Mouse (Mus musculus): ENCODE results near the gene Lrp1. TPM values are rescaled to one million over a fixed set of nuclear protein-coding genes. Genes with fewer than 3 reads are reported as not detected.
A peak's percentile ranks its signal among the peaks of the same experiment; 100 is the strongest.

Lrp1 gene
- total RNA-seq, 2 experiments from 2014 or later, result 288 to 310 TPM

GRCm38 (mm10) chr10:127604465-127605250, 16.3 kb downstream of the Lrp1 start:
- DNase-seq (ENCODE audit: low spot score in 2 of 2), result no peak
- Histone ChIP-seq H3K27ac (peak overlapping the region; percentile 62; the same call in 1 of the 2 replicates), H3K4me3 (no peak overlapping the region)
- no peak for TF ChIP-seq CTCF (conservative IDR thresholded peaks at IDR 0.05)

GRCm38 (mm10) chr10:127603437-127604371, 17.2 kb downstream of the Lrp1 start:
- H3K27ac ChIP-seq, result peak overlapping the region; percentile 62
- TF ChIP-seq CTCF (conservative IDR thresholded peaks at IDR 0.05), result no peak

GRCm38 (mm10) chr10:127602194-127602593, 18.8 kb downstream of the Lrp1 start:
- H3K4me3 ChIP-seq, result no peak overlapping the region
- no peak for TF ChIP-seq CTCF (conservative IDR thresholded peaks at IDR 0.05)
- 0 out of 2 replicates have a peak overlapping the region, but pooled peaks have one; percentile 1 for H3K27ac ChIP-seq
- no peak for DNase-seq (ENCODE audit: low spot score in 2 of 2)

More at GRCm38 (mm10) chr10:127603437-127604371, 17.2 kb downstream of the Lrp1 start:
- H3K4me3 ChIP-seq, result no peak overlapping the region
- DNase-seq (ENCODE audit: low spot score in 2 of 2), result no peak

- H3K4me3 ChIP-seq, result no peak overlapping the region
- no peak for TF ChIP-seq CTCF (conservative IDR thresholded peaks at IDR 0.05)
- peak overlapping the region; percentile 80 for H3K27ac ChIP-seq
- DNase-seq (ENCODE audit: low spot score in 2 of 2), result no peak
Measured at GRCm38 (mm10) chr10:127599779-127600541, 21.0 kb downstream of the Lrp1 start.

GRCm38 (mm10) chr10:127599252-127599651, 21.7 kb downstream of the Lrp1 start:
- no peak for TF ChIP-seq CTCF (conservative IDR thresholded peaks at IDR 0.05)
- Histone ChIP-seq H3K27ac (peak overlapping the region; percentile 80), H3K4me3 (no peak overlapping the region)
- no peak for DNase-seq (ENCODE audit: low spot score in 2 of 2)

GRCm38 (mm10) chr10:127598607-127599006, 22.3 kb downstream of the Lrp1 start:
- Histone ChIP-seq H3K4me3 (no peak overlapping the region), H3K27ac (peak overlapping the region; percentile 71; the same call in 1 of the 2 replicates)
- TF ChIP-seq CTCF (conservative IDR thresholded peaks at IDR 0.05), result no peak
- DNase-seq (ENCODE audit: low spot score in 2 of 2), result no peak

GRCm38 (mm10) chr10:127597311-127597901, 23.5 kb downstream of the Lrp1 start:
- peak overlapping the region; percentile 71 for H3K27ac ChIP-seq
- TF ChIP-seq CTCF (conservative IDR thresholded peaks at IDR 0.05), result no peak
- H3K4me3 ChIP-seq, result no peak overlapping the region
- no peak for DNase-seq (ENCODE audit: low spot score in 2 of 2)

GRCm38 (mm10) chr10:127596321-127596941, 24.5 kb downstream of the Lrp1 start:
- no peak overlapping the region for H3K4me3 ChIP-seq
- H3K27ac ChIP-seq, result peak overlapping the region; percentile 76
- no peak for TF ChIP-seq CTCF (conservative IDR thresholded peaks at IDR 0.05)
- no peak for DNase-seq (ENCODE audit: low spot score in 2 of 2)

- H3K4me3 ChIP-seq, result no peak overlapping the region
- no peak for DNase-seq (ENCODE audit: low spot score in 2 of 2)
- peak overlapping the region; percentile 76 for H3K27ac ChIP-seq
- TF ChIP-seq CTCF (conservative IDR thresholded peaks at IDR 0.05), result no peak
Measured at GRCm38 (mm10) chr10:127594930-127595715, 25.8 kb downstream of the Lrp1 start.

- no peak for TF ChIP-seq CTCF (conservative IDR thresholded peaks at IDR 0.05)
- Histone ChIP-seq H3K4me3 (no peak overlapping the region), H3K27ac (peak overlapping the region; percentile 76; the same call in 1 of the 2 replicates)
- no peak for DNase-seq (ENCODE audit: low spot score in 2 of 2)
Measured at GRCm38 (mm10) chr10:127594405-127594804, 26.5 kb downstream of the Lrp1 start.

- DNase-seq (ENCODE audit: low spot score in 2 of 2), result no peak
- H3K4me3 ChIP-seq, result no peak overlapping the region
- TF ChIP-seq CTCF (conservative IDR thresholded peaks at IDR 0.05), result no peak
- H3K27ac ChIP-seq, result no peak overlapping the region
Measured at GRCm38 (mm10) chr10:127592850-127593249, 28.1 kb downstream of the Lrp1 start.

All from layer of hippocampus, adult 2 months (tissue).